Mouse (Mus musculus): Measurements from ENCODE around the gene Baiap2l1. TPM values are rescaled to one million over a fixed set of nuclear protein-coding genes. Genes with fewer than 3 reads are reported as not detected.
A peak's percentile ranks its signal among the peaks of the same experiment; 100 is the strongest.

Gene Baiap2l1
- polyA plus RNA-seq, 1 experiment from 2014 or later = 6.8 TPM

- ATAC-seq (replicated peaks; ENCODE audit: low FRiP score) = no peak
- Histone ChIP-seq H3K36me3 (ENCODE audit: control insufficient read depth, insufficient read depth, low read length) (no peaks in the 10 kb centered on the region), H3K4me2 (no peak overlapping the region), H3K4me1 (replicated peaks; ENCODE audit: control insufficient read depth, insufficient read depth, low read length) (no peaks in the 10 kb centered on the region), H3K27ac (ENCODE audit: low read depth, low read length) (no peak overlapping the region), H3K27me3 (replicated peaks; ENCODE audit: control insufficient read depth, insufficient read depth, low read length) (no peaks in the 10 kb centered on the region), H3K4me3 (ENCODE audit: low read depth, low read length) (no peak overlapping the region), H3K9me3 (ENCODE audit: control insufficient read depth, low read length) (no peaks in the 10 kb centered on the region), H3K9ac (ENCODE audit: low read depth, low read length) (no peak overlapping the region)
- no peak for DNase-seq (ENCODE audit: low spot score)
- WGBS = 83% methylated on average over 11 of the region's 11 CpGs
These were observed 23.9 kb downstream of the Baiap2l1 start for GRCm38 (mm10) chr5:144334010-144334409.

- WGBS = 61% methylated on average over 3 of the region's 3 CpGs
- Histone ChIP-seq H3K27me3 (replicated peaks; ENCODE audit: control insufficient read depth, insufficient read depth, low read length) (no peaks in the 10 kb centered on the region), H3K4me3 (ENCODE audit: low read depth, low read length) (no peak overlapping the region), H3K9me3 (ENCODE audit: control insufficient read depth, low read length) (no peaks in the 10 kb centered on the region), H3K4me2 (no peak overlapping the region), H3K9ac (ENCODE audit: low read depth, low read length) (no peak overlapping the region), H3K36me3 (ENCODE audit: control insufficient read depth, insufficient read depth, low read length) (no peaks in the 10 kb centered on the region), H3K4me1 (replicated peaks; ENCODE audit: control insufficient read depth, insufficient read depth, low read length) (no peaks in the 10 kb centered on the region), H3K27ac (ENCODE audit: low read depth, low read length) (no peak overlapping the region)
- DNase-seq (ENCODE audit: low spot score) (no peak), ATAC-seq (replicated peaks; ENCODE audit: low FRiP score) (no peak)
These were observed 35.2 kb downstream of the Baiap2l1 start for GRCm38 (mm10) chr5:144322717-144323116.

GRCm38 (mm10) chr5:144321681-144322080 lies 36.2 kb downstream of the Baiap2l1 start:
- Histone ChIP-seq H3K36me3 (ENCODE audit: control insufficient read depth, insufficient read depth, low read length) (no peaks in the 10 kb centered on the region), H3K4me3 (ENCODE audit: low read depth, low read length) (no peak overlapping the region), H3K4me1 (replicated peaks; ENCODE audit: control insufficient read depth, insufficient read depth, low read length) (no peaks in the 10 kb centered on the region), H3K27me3 (replicated peaks; ENCODE audit: control insufficient read depth, insufficient read depth, low read length) (no peaks in the 10 kb centered on the region), H3K27ac (ENCODE audit: low read depth, low read length) (no peak overlapping the region), H3K9me3 (ENCODE audit: control insufficient read depth, low read length) (no peaks in the 10 kb centered on the region), H3K4me2 (no peak overlapping the region), H3K9ac (ENCODE audit: low read depth, low read length) (no peak overlapping the region)
- ATAC-seq (replicated peaks; ENCODE audit: low FRiP score) (no peak), DNase-seq (ENCODE audit: low spot score) (no peak)
- 48% methylated on average over 7 of the region's 7 CpGs for WGBS

- Histone ChIP-seq H3K4me2 (no peak overlapping the region), H3K9ac (ENCODE audit: low read depth, low read length) (no peak overlapping the region), H3K27me3 (replicated peaks; ENCODE audit: control insufficient read depth, insufficient read depth, low read length) (no peaks in the 10 kb centered on the region), H3K36me3 (ENCODE audit: control insufficient read depth, insufficient read depth, low read length) (no peaks in the 10 kb centered on the region), H3K9me3 (ENCODE audit: control insufficient read depth, low read length) (no peaks in the 10 kb centered on the region), H3K4me3 (ENCODE audit: low read depth, low read length) (no peak overlapping the region), H3K27ac (ENCODE audit: low read depth, low read length) (no peak overlapping the region), H3K4me1 (replicated peaks; ENCODE audit: control insufficient read depth, insufficient read depth, low read length) (peaks cover 5% of the 10 kb centered on the region)
- ATAC-seq (replicated peaks; ENCODE audit: low FRiP score) (no peak), DNase-seq (ENCODE audit: low spot score) (no peak)
- WGBS = 71% methylated on average over 6 of the region's 6 CpGs
These were observed 39.6 kb downstream of the Baiap2l1 start for GRCm38 (mm10) chr5:144318286-144318685.

GRCm38 (mm10) chr5:144317426-144317825 lies 40.5 kb downstream of the Baiap2l1 start:
- Histone ChIP-seq H3K27me3 (replicated peaks; ENCODE audit: control insufficient read depth, insufficient read depth, low read length) (no peaks in the 10 kb centered on the region), H3K9ac (ENCODE audit: low read depth, low read length) (no peak overlapping the region), H3K4me3 (ENCODE audit: low read depth, low read length) (no peak overlapping the region), H3K9me3 (ENCODE audit: control insufficient read depth, low read length) (no peaks in the 10 kb centered on the region), H3K36me3 (ENCODE audit: control insufficient read depth, insufficient read depth, low read length) (no peaks in the 10 kb centered on the region), H3K4me1 (replicated peaks; ENCODE audit: control insufficient read depth, insufficient read depth, low read length) (peaks cover 7% of the 10 kb centered on the region), H3K27ac (ENCODE audit: low read depth, low read length) (no peak overlapping the region), H3K4me2 (no peak overlapping the region)
- WGBS = 78% methylated on average over 8 of the region's 8 CpGs
- DNase-seq (ENCODE audit: low spot score) = no peak
- no peak for ATAC-seq (replicated peaks; ENCODE audit: low FRiP score)

- no peak overlapping the region for H3K27ac ChIP-seq (ENCODE audit: low read depth, low read length)
- ATAC-seq (replicated peaks; ENCODE audit: low FRiP score) = no peak
- WGBS = 74% methylated on average over 3 of the region's 3 CpGs
These were observed 41.5 kb downstream of the Baiap2l1 start for GRCm38 (mm10) chr5:144316442-144316841.

GRCm38 (mm10) chr5:144314731-144315494 lies 43.0 kb downstream of the Baiap2l1 start:
- Histone ChIP-seq H3K4me1 (replicated peaks; ENCODE audit: control insufficient read depth, insufficient read depth, low read length) (peaks cover 7% of the 10 kb centered on the region), H3K36me3 (ENCODE audit: control insufficient read depth, insufficient read depth, low read length) (no peaks in the 10 kb centered on the region), H3K4me3 (ENCODE audit: low read depth, low read length) (no peak overlapping the region), H3K27me3 (replicated peaks; ENCODE audit: control insufficient read depth, insufficient read depth, low read length) (no peaks in the 10 kb centered on the region), H3K9me3 (ENCODE audit: control insufficient read depth, low read length) (no peaks in the 10 kb centered on the region), H3K27ac (ENCODE audit: low read depth, low read length) (no peak overlapping the region), H3K4me2 (no peak overlapping the region), H3K9ac (ENCODE audit: low read depth, low read length) (no peak overlapping the region)
- DNase-seq (ENCODE audit: low spot score) = no peak
- ATAC-seq (replicated peaks; ENCODE audit: low FRiP score) = no peak
- 84% methylated on average over 12 of the region's 12 CpGs for WGBS

More at GRCm38 (mm10) chr5:144316442-144316841, 41.5 kb downstream of the Baiap2l1 start:
- Histone ChIP-seq H3K36me3 (ENCODE audit: control insufficient read depth, insufficient read depth, low read length) (no peaks in the 10 kb centered on the region), H3K9ac (ENCODE audit: low read depth, low read length) (no peak overlapping the region), H3K4me1 (replicated peaks; ENCODE audit: control insufficient read depth, insufficient read depth, low read length) (peaks cover 7% of the 10 kb centered on the region), H3K27me3 (replicated peaks; ENCODE audit: control insufficient read depth, insufficient read depth, low read length) (no peaks in the 10 kb centered on the region), H3K4me2 (no peak overlapping the region), H3K4me3 (ENCODE audit: low read depth, low read length) (no peak overlapping the region), H3K9me3 (ENCODE audit: control insufficient read depth, low read length) (no peaks in the 10 kb centered on the region)
- no peak for DNase-seq (ENCODE audit: low spot score)

- Histone ChIP-seq H3K4me2 (no peak overlapping the region), H3K4me1 (replicated peaks; ENCODE audit: control insufficient read depth, insufficient read depth, low read length) (peaks cover 7% of the 10 kb centered on the region), H3K27ac (ENCODE audit: low read depth, low read length) (peak overlapping the region; percentile 5; the same call in 1 of the 2 replicates), H3K36me3 (ENCODE audit: control insufficient read depth, insufficient read depth, low read length) (no peaks in the 10 kb centered on the region), H3K27me3 (replicated peaks; ENCODE audit: control insufficient read depth, insufficient read depth, low read length) (no peaks in the 10 kb centered on the region), H3K9ac (ENCODE audit: low read depth, low read length) (no peak overlapping the region), H3K9me3 (ENCODE audit: control insufficient read depth, low read length) (no peaks in the 10 kb centered on the region), H3K4me3 (ENCODE audit: low read depth, low read length) (no peak overlapping the region)
- no peak for ATAC-seq (replicated peaks; ENCODE audit: low FRiP score)
- WGBS = 19% methylated on average over 5 of the region's 5 CpGs
- no peak for DNase-seq (ENCODE audit: low spot score)
These were observed 44.6 kb downstream of the Baiap2l1 start for GRCm38 (mm10) chr5:144313335-144313734.

- peaks cover 7% of the 10 kb centered on the region for H3K4me1 ChIP-seq (replicated peaks; ENCODE audit: control insufficient read depth, insufficient read depth, low read length)
- H3K36me3 ChIP-seq (ENCODE audit: control insufficient read depth, insufficient read depth, low read length) = no peaks in the 10 kb centered on the region
- H3K9me3 ChIP-seq (ENCODE audit: control insufficient read depth, low read length) = no peaks in the 10 kb centered on the region
- no peak for ATAC-seq (replicated peaks; ENCODE audit: low FRiP score)
- WGBS = 57% methylated on average over 7 of the region's 7 CpGs
- H3K27me3 ChIP-seq (replicated peaks; ENCODE audit: control insufficient read depth, insufficient read depth, low read length) = no peaks in the 10 kb centered on the region
- H3K4me2 ChIP-seq = no peak overlapping the region
- no peak for DNase-seq (ENCODE audit: low spot score)
- no peak overlapping the region for H3K4me3 ChIP-seq (ENCODE audit: low read depth, low read length)
- no peak overlapping the region for H3K9ac ChIP-seq (ENCODE audit: low read depth, low read length)
- no peak overlapping the region for H3K27ac ChIP-seq (ENCODE audit: low read depth, low read length)
These were observed 45.7 kb downstream of the Baiap2l1 start for GRCm38 (mm10) chr5:144312183-144312582.
